Mouse (Mus musculus) testis, adult 2 months (tissue): ENCODE measurements around the gene Bmpr1b. TPM values are rescaled to one million over a fixed set of nuclear protein-coding genes. Genes with fewer than 3 reads are reported as not detected.

Experiments
- H3K27ac ChIP-seq: fragments of 200-500 bp; 2 replicates; pipeline ENCODE4 v1.5.1; 2012; ENCODE audit warnings: low read depth, low read length; ENCODE audit not compliant: control insufficient read depth, insufficient read depth
- H3K27me3 ChIP-seq: fragments of 200-500 bp; 2 replicates; pipeline ENCODE4 v1.6.1; 2012; ENCODE audit warnings: mild to moderate bottlenecking, low read length, moderate library complexity; ENCODE audit not compliant: control insufficient read depth, insufficient read depth
- H3K36me3 ChIP-seq: fragments of 200-500 bp; 2 replicates; pipeline ENCODE4 v1.6.1; 2012; ENCODE audit warnings: mild to moderate bottlenecking, low read length; ENCODE audit not compliant: control insufficient read depth, insufficient read depth
- H3K4me1 ChIP-seq: fragments of 200-500 bp; 2 replicates; pipeline ENCODE4 v1.6.1; 2012; ENCODE audit warnings: low read length; ENCODE audit not compliant: control insufficient read depth, insufficient read depth
- H3K4me3 ChIP-seq: fragments of 200-500 bp; 2 replicates; pipeline ENCODE4 v1.5.1; 2012; ENCODE audit warnings: low read depth, mild to moderate bottlenecking, low read length, moderate library complexity, mixed read lengths; ENCODE audit not compliant: control insufficient read depth
- CTCF ChIP-seq: fragments of 200-500 bp; IDR thresholded peaks from 2 replicates; pipeline ENCODE4 v1.5.1; 2012; ENCODE audit warnings: low read depth, mild to moderate bottlenecking, inconsistent platforms, low read length, moderate library complexity; ENCODE audit not compliant: control insufficient read depth, insufficient read depth, insufficient replicate concordance
- POLR2A ChIP-seq: fragments of 200-500 bp; IDR thresholded peaks from 2 replicates; pipeline ENCODE4 v1.6.1; 2012; ENCODE audit warnings: low read depth, mild to moderate bottlenecking, inconsistent platforms, low read length, moderate library complexity; ENCODE audit not compliant: control insufficient read depth
- polyA plus RNA-seq: library from polyadenylated mRNA; depleted of rRNA; stranded (reverse); fragments of >200 nt; gene quantifications from 2 replicates; pipeline ENCODE4 v1.2.3, GENCODE M21; 2012

Gene Bmpr1b
- polyA plus RNA-seq, 1 experiment = 0.10 TPM

DNA sequence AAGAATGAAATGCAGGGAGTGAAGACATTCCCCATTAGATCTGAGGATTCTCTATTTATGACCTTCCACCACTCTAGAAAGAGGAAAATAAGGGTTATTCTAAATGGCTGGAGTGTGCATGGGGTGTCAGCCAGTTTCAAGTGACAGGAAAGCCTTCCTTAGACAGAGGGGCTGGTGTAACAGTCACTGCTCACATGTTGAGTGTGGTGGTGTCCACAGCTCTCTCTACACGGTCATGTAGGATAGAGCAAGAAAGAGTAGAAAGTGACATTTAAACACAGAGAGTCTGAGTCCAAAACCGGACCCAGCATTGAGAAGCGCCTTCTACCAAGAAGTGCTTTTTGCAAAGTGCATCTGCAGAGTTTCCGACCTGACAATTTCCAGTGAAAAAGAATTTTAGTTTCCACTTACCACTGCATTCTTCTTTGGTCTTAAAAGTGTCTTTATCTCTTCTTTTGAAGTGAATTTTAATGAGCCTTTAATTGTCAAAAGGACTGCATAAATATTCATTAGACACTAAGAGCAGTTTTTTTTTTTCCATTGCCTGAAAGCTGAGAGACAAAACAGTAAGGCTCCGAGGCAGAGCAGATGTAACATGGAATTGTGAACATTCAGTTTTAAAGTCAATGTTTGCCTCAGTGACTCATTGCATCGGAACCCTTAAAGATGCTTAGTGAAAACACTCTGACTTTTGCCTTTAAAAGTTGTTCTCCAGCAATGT lies 263.2 kb downstream of the Bmpr1b start:
- Histone ChIP-seq H3K4me3 (no peak overlapping the region), H3K27ac (no peak overlapping the region), H3K4me1 (no peaks in the 10 kb centered on the region), H3K36me3 (no peaks in the 10 kb centered on the region), H3K27me3 (no peaks in the 10 kb centered on the region)
- TF ChIP-seq CTCF (no peak), POLR2A (no peak)

DNA sequence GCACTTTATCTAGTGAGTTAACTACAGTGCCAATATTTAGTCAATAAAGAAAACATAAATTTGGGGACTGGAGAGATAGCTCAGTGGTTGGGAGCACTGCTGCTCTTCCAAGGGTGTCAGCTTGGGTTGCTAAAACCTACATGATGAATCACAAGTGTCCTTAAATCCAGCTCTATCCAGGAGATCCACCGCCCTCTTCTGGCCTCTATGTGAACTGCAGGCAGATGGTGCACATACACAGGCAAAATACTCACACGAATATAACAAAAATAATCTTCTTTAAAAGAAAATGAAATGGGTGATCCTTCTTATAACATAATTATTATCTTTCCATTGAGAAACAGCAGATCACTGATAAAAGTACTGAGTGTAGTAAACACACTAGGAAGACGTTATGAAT lies 268.9 kb downstream of the Bmpr1b start:
- Histone ChIP-seq H3K36me3 (no peaks in the 10 kb centered on the region), H3K27ac (no peak overlapping the region), H3K4me1 (no peaks in the 10 kb centered on the region), H3K4me3 (no peak overlapping the region), H3K27me3 (no peaks in the 10 kb centered on the region)
- TF ChIP-seq CTCF = no peak
- no peak for TF ChIP-seq POLR2A

DNA sequence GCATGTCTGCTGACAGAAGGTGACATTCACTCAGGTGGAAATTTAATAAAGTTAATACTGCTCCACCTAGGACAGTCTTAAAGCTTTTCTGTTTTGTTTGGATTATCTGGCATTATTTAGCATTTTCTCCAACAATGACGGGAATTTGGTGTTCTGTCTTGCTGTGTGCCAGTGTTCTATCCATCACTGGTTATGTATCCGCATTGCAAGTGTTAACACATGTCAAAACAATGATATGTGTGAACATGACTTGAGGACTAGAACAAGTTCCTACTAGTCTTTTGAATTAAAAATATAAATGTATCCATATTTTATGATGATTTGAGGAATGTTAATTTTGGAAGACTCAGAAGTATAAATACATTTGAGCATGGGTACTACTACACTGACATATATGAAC lies 269.7 kb downstream of the Bmpr1b start:
- Histone ChIP-seq H3K4me3 (no peak overlapping the region), H3K27me3 (no peaks in the 10 kb centered on the region), H3K36me3 (no peaks in the 10 kb centered on the region), H3K27ac (no peak overlapping the region), H3K4me1 (no peaks in the 10 kb centered on the region)
- TF ChIP-seq POLR2A = no peak
- TF ChIP-seq CTCF = no peak

DNA sequence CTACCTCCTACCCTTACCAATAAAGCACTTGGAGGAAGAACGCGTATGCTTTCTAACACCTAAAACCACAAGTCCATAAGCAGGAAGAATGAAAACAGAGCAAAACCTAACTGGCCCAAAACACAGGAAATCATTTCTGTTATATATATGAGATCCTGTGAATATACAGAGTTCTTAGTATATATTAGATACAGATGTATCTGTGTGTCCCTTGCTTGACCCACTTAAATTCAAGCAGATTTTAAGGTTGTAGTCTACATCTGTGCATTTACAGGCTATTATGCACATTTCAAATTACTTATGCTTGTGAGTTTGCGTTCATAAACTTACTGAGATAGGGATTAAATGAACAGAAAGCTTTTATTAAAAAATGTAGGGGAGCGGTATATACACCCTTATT lies 271.5 kb downstream of the Bmpr1b start:
- no peaks in the 10 kb centered on the region for H3K4me1 ChIP-seq
- H3K27ac ChIP-seq = no peak overlapping the region
- TF ChIP-seq CTCF (no peak), POLR2A (no peak)
- no peak overlapping the region for H3K4me3 ChIP-seq
- H3K36me3 ChIP-seq = no peaks in the 10 kb centered on the region
- no peaks in the 10 kb centered on the region for H3K27me3 ChIP-seq

DNA sequence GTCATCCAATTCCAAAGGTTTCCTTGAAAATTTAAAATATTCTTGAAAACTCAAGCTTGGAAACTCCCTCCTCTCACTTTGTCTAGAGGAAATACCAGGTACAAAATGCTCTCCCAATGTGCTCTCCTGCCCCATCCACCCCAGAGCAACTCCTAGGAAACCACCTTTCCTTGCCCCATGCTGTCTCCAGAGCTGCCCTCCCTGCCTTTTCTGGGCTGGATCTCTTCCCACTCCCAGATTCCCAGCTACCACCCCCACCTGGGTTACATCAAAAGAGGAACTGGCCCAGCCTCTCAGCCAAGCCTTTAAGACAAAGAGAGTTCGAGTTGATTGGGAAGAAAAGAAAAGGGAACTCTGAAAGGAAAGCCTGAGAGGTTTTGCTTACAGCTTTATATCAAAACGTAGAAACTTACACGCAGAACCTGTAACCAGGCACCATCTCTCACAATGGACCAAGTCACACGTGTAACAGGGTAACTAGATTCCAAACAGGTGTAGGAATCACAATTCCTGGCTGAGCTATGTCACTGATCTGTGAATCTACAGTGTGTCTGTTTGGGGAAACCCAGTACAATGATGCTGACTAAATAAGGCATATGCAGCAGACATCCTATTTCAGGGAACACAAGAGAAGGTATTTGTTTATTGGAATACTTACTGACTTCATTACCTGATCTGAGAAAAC lies 272.2 kb downstream of the Bmpr1b start:
- H3K4me3 ChIP-seq = no peak overlapping the region
- no peaks in the 10 kb centered on the region for H3K4me1 ChIP-seq
- H3K27me3 ChIP-seq = no peaks in the 10 kb centered on the region
- no peak overlapping the region for H3K27ac ChIP-seq
- no peaks in the 10 kb centered on the region for H3K36me3 ChIP-seq
- TF ChIP-seq POLR2A (no peak), CTCF (no peak)

DNA sequence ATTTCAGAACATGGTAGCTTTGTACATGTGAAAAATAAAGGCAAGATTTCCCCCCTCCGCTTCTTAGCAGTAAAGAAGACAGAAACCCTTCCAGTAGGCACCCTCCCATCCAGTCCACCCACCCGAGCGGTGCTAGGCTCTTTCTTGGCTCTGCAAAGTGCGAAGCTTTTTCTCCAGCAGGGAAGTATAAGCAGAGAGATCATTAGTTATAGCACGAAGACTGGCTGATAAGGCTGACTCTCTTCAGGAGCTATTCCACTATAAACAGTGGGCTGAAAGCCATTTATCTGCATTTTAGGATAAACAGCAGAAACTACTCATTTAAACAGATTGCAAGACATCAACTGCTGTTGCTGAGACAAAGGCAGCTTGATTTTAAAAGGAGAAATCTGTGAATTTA lies 274.1 kb downstream of the Bmpr1b start:
- no peak for TF ChIP-seq POLR2A
- no peak for TF ChIP-seq CTCF
- H3K4me1 ChIP-seq = no peaks in the 10 kb centered on the region

DNA sequence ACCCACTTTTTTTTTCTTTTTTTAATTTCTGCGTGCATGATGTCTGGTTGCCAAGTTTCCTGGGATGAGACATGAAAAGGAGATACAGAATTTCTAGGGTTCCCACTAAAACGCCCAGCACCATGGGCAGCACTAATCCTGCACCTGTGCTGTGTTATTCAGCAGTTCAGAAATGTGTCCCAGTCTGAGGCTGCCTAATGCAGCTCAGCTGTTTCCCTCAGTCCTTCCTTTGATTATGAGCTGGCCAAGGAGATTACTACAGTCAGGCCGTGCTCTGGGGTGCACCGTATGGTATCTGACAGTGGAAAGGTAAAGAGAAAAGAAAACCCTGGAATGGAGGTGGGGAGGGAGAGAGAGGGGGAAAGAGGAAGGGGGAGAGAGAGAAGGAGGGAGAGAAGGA lies 278.6 kb downstream of the Bmpr1b start:
- Histone ChIP-seq H3K4me3 (no peak overlapping the region), H3K4me1 (no peaks in the 10 kb centered on the region), H3K36me3 (no peaks in the 10 kb centered on the region), H3K27me3 (no peaks in the 10 kb centered on the region), H3K27ac (no peak overlapping the region)
- TF ChIP-seq POLR2A = no peak
- no peak for TF ChIP-seq CTCF

More for the DNA sequence above, 274.1 kb downstream of the Bmpr1b start:
- Histone ChIP-seq H3K36me3 (no peaks in the 10 kb centered on the region), H3K27me3 (no peaks in the 10 kb centered on the region), H3K4me3 (no peak overlapping the region), H3K27ac (no peak overlapping the region)
